Mouse (Mus musculus): ENCODE results near the gene Hs3st4. TPM values are rescaled to one million over a fixed set of nuclear protein-coding genes. Genes with fewer than 3 reads are reported as not detected.

Gene Hs3st4
- polyA plus RNA-seq (2017; shearing (Covaris generic)) = not detected

GRCm38 (mm10) chr7:123982461-123983038, at the start of gene Hs3st4:
TSS of gene Hs3st4 (plus strand) at chr7:123982869.

